Mouse (Mus musculus): ENCODE data around the gene Col23a1. TPM values are rescaled to one million over a fixed set of nuclear protein-coding genes. Genes with fewer than 3 reads are reported as not detected.

The Col23a1 gene
- total RNA-seq, 2 experiments from 2014 or later = 2.8 to 2.9 TPM

Other genes starting within 250 kb of the Col23a1 start
- gene Olfr1375, start 241.8 kb upstream of the Col23a1 start, total RNA-seq (2021) = not detected
- gene Zfp354a, start 230.7 kb upstream of the Col23a1 start, total RNA-seq (2021) = 1 to 10 TPM; 2.1 to 2.9 TPM
- gene Gm12569, start 69.4 kb upstream of the Col23a1 start, total RNA-seq (2021) = not detected
- gene Clk4, start 28.2 kb upstream of the Col23a1 start, total RNA-seq (2021) = 10 to 100 TPM; 47.3 to 48.2 TPM
- not detected for gene BC049762, start 26.9 kb upstream of the Col23a1 start, total RNA-seq (2021)